Mouse (Mus musculus): ENCODE results near the gene Slc38a11.

GRCm38 (mm10) chr2:65374410-65374809 is 10.6 kb upstream of the Slc38a11 start:
- TF ChIP-seq CTCF (IDR thresholded peaks at IDR 0.05 in 2 of 3, conservative IDR thresholded peaks at IDR 0.05 in 1 of 3; ENCODE audit: control insufficient read depth in 1 of 3, insufficient read depth in 1 of 3, low read depth in 2 of 3, low read length in 3 of 3, poor library complexity in 1 of 3, severe bottlenecking in 1 of 3) (no peak), USF1 (IDR thresholded peaks at IDR 0.05; ENCODE audit: low read depth, low read length) (no peak), POLR2AphosphoS5 (IDR thresholded peaks at IDR 0.05; ENCODE audit: borderline replicate concordance, low read depth, low read length) (no peak), POLR2A (IDR thresholded peaks at IDR 0.05; ENCODE audit: control insufficient read depth in 1 of 2, insufficient read depth in 1 of 2, low read depth in 1 of 2, low read length in 2 of 2, poor library complexity in 1 of 2) (no peak), MAZ (IDR thresholded peaks at IDR 0.05; ENCODE audit: low read depth, low read length) (no peak)

Data from MEL (cell line).